Mouse (Mus musculus) small intestine, adult 2 months (tissue): ENCODE data around the gene Nes. TPM values are rescaled to one million over a fixed set of nuclear protein-coding genes. Genes with fewer than 3 reads are reported as not detected.
A peak's percentile ranks its signal among the peaks of the same experiment; 100 is the strongest.

Experiments used
- H3K27ac ChIP-seq: fragments of 200-500 bp; 2 replicates; pipeline ENCODE4 v1.5.1; 2012; ENCODE audit warnings: low read depth, low read length, control low read depth, inconsistent platforms; ENCODE audit not compliant: insufficient read depth
- H3K27me3 ChIP-seq: fragments of 200-500 bp; 2 replicates; pipeline ENCODE4 v1.6.1; 2012; ENCODE audit warnings: mild to moderate bottlenecking, moderate library complexity, low read length, inconsistent platforms; ENCODE audit not compliant: control insufficient read depth, insufficient read depth
- H3K36me3 ChIP-seq: fragments of 200-500 bp; 2 replicates; pipeline ENCODE4 v1.6.1; 2012; ENCODE audit warnings: mild to moderate bottlenecking, low read length, control low read depth, inconsistent platforms; ENCODE audit not compliant: control insufficient read depth, insufficient read depth
- H3K4me1 ChIP-seq: fragments of 200-500 bp; 2 replicates; pipeline ENCODE4 v1.6.1; 2012; ENCODE audit warnings: low read length, inconsistent platforms, mixed read lengths; ENCODE audit not compliant: control insufficient read depth, insufficient read depth, insufficient read length
- H3K4me3 ChIP-seq: fragments of 200-500 bp; 2 replicates; pipeline ENCODE4 v1.5.1; 2012; ENCODE audit warnings: low read depth, mild to moderate bottlenecking, control low read depth, inconsistent platforms, low read length, moderate library complexity
- CTCF ChIP-seq: fragments of 200-500 bp; IDR thresholded peaks from 2 replicates; pipeline ENCODE4 v1.5.1; 2012; ENCODE audit warnings: low read depth, mild to moderate bottlenecking, control low read depth, inconsistent platforms, low read length, moderate library complexity, mixed read lengths; ENCODE audit not compliant: insufficient replicate concordance, insufficient read length; ENCODE audit errors: extremely low read depth
- POLR2A ChIP-seq: fragments of 200-500 bp; IDR thresholded peaks from 2 replicates; pipeline ENCODE4 v1.6.1; 2012; ENCODE audit warnings: low read depth, mild to moderate bottlenecking, control low read depth, inconsistent platforms, low read length, moderate library complexity
- WGBS: fragments of 180-500 bp; shearing (Covaris S2); methylation state at CpG from one replicate; pipeline ENCODE4 v1.1.7; 2018; 5-methylcytosine and 5-hydroxymethylcytosine counted together
- polyA plus RNA-seq: library from polyadenylated mRNA; depleted of rRNA; stranded (reverse); fragments of >200 nt; gene quantifications from 2 replicates; pipeline ENCODE4 v1.2.3, GENCODE M21; 2012

Nes gene
- polyA plus RNA-seq, 1 experiment, result 2.6 TPM

DNA sequence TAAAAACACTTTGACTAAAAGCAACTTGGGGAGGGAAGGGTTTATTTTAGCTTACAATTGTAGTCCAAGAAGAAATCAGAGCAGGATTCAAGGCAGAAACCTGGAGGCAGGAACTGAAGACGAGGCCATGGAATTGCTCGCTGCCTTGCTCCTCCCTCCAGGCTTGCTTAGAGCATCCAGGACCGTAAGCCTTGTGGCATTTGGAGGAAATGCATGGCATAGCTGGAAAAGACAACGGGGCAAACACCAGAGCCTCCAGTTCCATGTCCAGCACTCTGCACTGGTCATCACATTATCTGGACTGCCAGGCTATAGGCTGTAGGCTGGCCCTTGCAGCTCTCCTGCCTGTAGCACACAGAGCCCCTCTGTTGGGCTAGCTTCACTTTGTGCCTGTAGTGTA, 36.4 kb upstream of the Nes start:
- Histone ChIP-seq H3K4me1 (peaks cover 7% of the 10 kb centered on the region), H3K27ac (no peak overlapping the region), H3K27me3 (no peaks in the 10 kb centered on the region), H3K36me3 (peaks cover 30% of the 10 kb centered on the region), H3K4me3 (no peak overlapping the region)
- 61% methylated on average over 4 of the region's 4 CpGs for WGBS
- TF ChIP-seq POLR2A (no peak), CTCF (peak; percentile 12; the same call in 1 of the 2 replicates)

DNA sequence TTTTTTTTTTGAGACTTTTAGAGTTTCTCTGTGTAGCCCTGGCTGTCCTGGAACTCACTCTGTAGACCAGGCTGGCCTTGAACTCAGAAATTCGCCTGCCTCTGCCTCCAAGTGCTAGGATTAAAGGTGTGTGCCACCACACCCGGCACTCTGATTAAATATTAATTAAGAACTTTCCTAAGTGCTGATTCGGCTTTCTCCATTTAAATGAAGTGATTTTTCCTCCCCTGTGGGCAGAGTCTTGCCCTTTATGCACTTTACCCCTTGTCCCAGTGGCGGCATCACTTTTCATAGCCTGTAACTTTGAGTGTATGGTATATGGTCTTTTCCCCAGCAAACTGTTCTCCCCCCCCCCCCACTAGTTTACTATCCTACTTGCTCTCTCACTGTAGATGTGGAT, 35.7 kb upstream of the Nes start:
- WGBS, result 31% methylated on average over 4 of the region's 4 CpGs
- Histone ChIP-seq H3K4me1 (peaks cover 7% of the 10 kb centered on the region), H3K27ac (peak overlapping the region; percentile 56), H3K27me3 (no peaks in the 10 kb centered on the region), H3K36me3 (peaks cover 37% of the 10 kb centered on the region), H3K4me3 (no peak overlapping the region)
- TF ChIP-seq POLR2A (no peak), CTCF (no peak)

DNA sequence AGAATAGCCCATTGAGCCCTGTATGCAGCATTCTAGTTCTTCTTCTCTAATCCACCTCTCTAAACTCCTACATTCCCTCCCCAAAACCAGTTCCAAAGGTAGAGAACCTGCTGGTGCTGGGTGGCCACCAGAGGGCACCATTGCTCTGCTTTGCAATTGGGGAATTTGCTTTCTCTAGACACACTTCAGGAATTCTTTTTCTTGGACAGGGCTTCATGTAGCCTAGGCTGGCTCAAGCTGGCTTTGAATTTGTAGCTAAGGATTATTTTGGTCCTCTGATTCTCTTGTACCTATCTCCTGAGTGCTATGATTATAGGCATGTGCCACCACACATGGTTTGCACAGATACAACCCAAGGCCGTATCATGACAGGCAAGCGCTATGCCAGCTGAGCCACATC, 35.1 kb upstream of the Nes start:
- TF ChIP-seq POLR2A, result no peak
- peak; percentile 96; the same call in 1 of the 2 replicates for TF ChIP-seq CTCF
- Histone ChIP-seq H3K4me3 (no peak overlapping the region), H3K27me3 (no peaks in the 10 kb centered on the region), H3K27ac (peak overlapping the region; percentile 56), H3K4me1 (peaks cover 7% of the 10 kb centered on the region), H3K36me3 (peaks cover 40% of the 10 kb centered on the region)
- 99% methylated on average over 2 of the region's 2 CpGs for WGBS

DNA sequence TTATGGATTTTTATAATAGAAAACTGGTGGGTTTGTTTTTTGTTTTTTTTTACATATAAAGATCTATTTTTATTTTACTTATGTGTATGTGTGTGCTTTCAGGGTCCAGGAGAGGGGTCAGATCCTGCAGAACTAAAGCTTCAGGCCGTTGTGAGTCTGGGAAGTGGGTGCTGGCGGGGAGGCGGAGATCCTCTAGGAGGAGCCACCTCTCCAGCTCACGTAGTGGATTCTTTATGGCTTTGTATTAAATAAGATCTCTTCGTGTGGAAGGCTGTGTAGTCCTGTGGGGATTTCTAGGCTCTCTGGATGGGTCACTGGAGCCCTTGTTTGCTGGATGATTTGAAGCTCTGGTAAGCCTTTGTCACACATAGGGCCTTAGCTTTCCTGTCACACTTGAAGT, 30.3 kb upstream of the Nes start:
- TF ChIP-seq POLR2A, result no peak
- no peak for TF ChIP-seq CTCF
- WGBS, result 72% methylated on average over 5 of the region's 5 CpGs
- H3K36me3 ChIP-seq, result peaks cover 43% of the 10 kb centered on the region

DNA sequence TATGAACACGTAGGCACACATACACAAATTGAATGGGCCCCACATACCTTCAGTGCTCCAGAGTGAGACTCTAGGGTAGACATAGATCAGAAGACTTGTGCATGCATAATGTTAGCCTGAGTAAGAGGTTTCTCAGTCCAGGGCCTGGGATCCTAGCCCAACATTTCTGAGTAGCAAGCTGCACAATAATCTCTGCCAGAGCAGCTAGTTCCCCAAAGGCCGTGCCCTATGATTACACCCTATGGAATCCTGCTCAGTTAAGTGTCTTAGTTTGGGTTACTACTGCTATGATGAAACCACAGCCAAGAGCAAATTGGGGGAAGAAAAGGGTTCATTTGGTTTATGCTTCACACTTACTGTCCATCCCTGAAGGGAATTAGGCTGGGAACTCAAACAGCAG, 28.4 kb upstream of the Nes start:
- Histone ChIP-seq H3K4me3 (no peak overlapping the region), H3K36me3 (peaks cover 39% of the 10 kb centered on the region), H3K27me3 (peaks cover 13% of the 10 kb centered on the region), H3K27ac (no peak overlapping the region), H3K4me1 (no peaks in the 10 kb centered on the region)
- WGBS, result 94% methylated on average over 2 of the region's 2 CpGs
- TF ChIP-seq POLR2A (no peak), CTCF (no peak)

More for the DNA sequence above, 30.3 kb upstream of the Nes start:
- H3K4me3 ChIP-seq, result no peak overlapping the region
- no peak overlapping the region for H3K27ac ChIP-seq
- H3K27me3 ChIP-seq, result no peaks in the 10 kb centered on the region
- no peaks in the 10 kb centered on the region; the same call in 1 of the 2 replicates for H3K4me1 ChIP-seq

DNA sequence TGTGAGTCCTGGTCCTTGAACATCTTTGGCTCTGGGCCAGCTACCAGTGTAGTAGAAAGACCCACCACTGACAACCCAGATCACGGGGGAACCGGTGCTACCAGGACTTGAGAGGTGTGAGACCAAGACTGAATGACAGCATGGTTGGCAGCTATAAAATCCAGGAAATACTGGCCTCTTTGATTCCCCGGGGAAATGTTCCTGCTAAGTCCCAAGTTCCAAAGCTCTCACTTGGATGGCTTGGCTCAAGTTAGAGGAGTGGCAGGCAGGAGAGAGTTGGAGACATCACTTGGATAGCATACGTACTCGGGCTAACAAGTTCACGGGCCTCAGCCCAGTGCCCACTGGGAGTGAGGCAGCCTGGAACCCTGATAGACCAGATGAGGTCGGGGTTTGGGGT, 27.3 kb upstream of the Nes start:
- TF ChIP-seq POLR2A (no peak), CTCF (no peak)
- Histone ChIP-seq H3K27me3 (peaks cover 24% of the 10 kb centered on the region), H3K27ac (no peak overlapping the region), H3K4me3 (no peak overlapping the region), H3K4me1 (no peaks in the 10 kb centered on the region), H3K36me3 (peaks cover 34% of the 10 kb centered on the region)
- 56% methylated on average over 7 of the region's 7 CpGs for WGBS

DNA sequence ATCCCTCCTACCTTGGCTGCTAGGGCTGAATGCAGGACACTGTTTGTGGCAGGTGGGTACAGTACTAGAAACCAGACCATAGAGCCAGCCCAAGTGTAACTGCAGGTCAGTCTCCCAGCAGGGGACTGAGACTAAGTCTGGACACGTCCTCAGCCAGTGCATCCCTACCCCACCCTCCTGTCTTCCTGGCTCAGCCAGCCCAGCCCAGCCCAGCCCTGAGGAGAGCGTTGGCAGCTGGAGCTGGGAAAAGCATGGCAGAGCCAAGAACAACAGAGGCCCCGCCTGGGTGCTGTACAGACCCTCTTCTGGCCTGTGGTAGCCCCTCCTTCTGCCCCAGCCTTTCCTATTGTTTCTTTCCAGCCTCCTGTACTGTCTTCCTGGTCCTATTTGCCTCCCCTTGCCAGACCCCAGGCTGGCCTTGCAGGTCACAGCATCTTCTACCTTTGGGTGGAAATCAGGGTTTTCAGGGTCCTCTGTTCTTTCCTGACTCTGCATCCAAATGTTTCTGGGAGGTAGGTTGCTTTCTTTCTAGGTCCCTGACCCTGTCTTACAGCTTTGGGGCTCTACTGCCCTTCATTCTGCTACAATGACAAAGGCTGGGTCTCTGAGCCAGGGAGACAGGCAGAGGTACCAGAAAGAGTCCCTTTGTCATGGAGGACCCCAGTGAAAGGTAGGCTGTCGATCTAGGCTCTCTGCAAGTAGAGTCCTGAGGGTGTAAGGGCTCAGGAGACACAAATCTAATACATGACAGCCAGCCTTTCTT, 25.9 kb upstream of the Nes start:
- 17% methylated on average over 4 of the region's 4 CpGs for WGBS
- Histone ChIP-seq H3K27ac (no peak overlapping the region), H3K36me3 (peaks cover 19% of the 10 kb centered on the region), H3K27me3 (peaks cover 38% of the 10 kb centered on the region), H3K4me1 (no peaks in the 10 kb centered on the region), H3K4me3 (no peak overlapping the region)
- TF ChIP-seq POLR2A, result no peak
- no peak for TF ChIP-seq CTCF
